9 mouse cellular contexts compared by ENCODE assay signal in the genomic region with DNA sequence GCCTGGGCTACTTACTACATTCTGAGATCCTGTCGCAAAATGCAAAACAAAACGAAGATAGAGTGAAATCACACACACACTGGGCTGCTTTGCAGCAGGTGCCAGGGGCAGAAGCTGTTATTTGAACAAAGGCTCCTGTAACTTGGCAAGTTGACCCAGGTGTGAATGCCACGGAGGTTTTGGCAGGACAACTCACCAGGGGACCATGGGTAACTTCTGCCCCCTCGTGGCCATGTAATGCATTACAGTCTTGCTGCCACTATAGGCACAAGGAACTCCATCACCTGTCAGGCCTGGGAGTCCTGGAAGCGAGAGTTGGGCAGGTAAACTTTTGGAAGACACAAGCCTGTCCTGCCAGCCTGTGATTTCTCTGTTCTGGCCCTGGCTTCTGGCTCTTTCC. TPM values are rescaled to one million over a fixed set of nuclear protein-coding genes. Genes with fewer than 3 reads are reported as not detected.
A peak's percentile ranks its signal among the peaks of the same experiment; 100 is the strongest.
DNase-seq lines count a peak whose midpoint lies in the region; ATAC-seq and TF ChIP-seq lines count a peak whose summit lies in the region.
"Had no signal": no experiment of that assay in that cellular context is flagged by ENCODE, and none has a peak within 500 bp of the region (broad histone marks: within the 10 kb centered on the region; RNA-seq: fewer than 3 reads in every experiment).

No protein-coding gene starts in this region.

- H3K9me3 ChIP-seq in E14TG2a.4 (ENCODE audit: low read length) = no peaks in the 10 kb centered on the region
- H3K9me3 ChIP-seq in lung, postnatal 0 days (ENCODE audit: low read length) = no peaks in the 10 kb centered on the region

- 29% methylated on average over 5 of the region's 5 CpGs for WGBS in lung, postnatal 0 days

- no peak for ATAC-seq in lung, postnatal 0 days

- H3K27me3 ChIP-seq in E14TG2a.4 (ENCODE audit: insufficient read depth, low read length) = peaks cover 31% of the 10 kb centered on the region
- H3K27me3 ChIP-seq in lung, postnatal 0 days (replicated peaks; ENCODE audit: insufficient read depth, low read length) = no peaks in the 10 kb centered on the region

- H3K9ac ChIP-seq in lung, postnatal 0 days (replicated peaks; ENCODE audit: low read depth) = no peak overlapping the region

- no peak overlapping the region for H3K4me2 ChIP-seq in lung, postnatal 0 days (replicated peaks; ENCODE audit: low read depth, low read length)

- H3K4me1 ChIP-seq in E14TG2a.4 (replicated peaks; ENCODE audit: low read depth, low read length) = peaks cover 86% of the 10 kb centered on the region
- H3K4me1 ChIP-seq in lung, postnatal 0 days (ENCODE audit: insufficient read depth, low read depth, low read length) = peaks cover 34% of the 10 kb centered on the region

- no peak; the same call in 1 of the 2 replicates for TF ChIP-seq EP300 in lung, postnatal 0 days (IDR thresholded peaks at IDR 0.05)

- TF ChIP-seq CTCF in E14TG2a.4 (conservative IDR thresholded peaks at IDR 0.05; ENCODE audit: low read length) = peak; percentile 91
- TF ChIP-seq CTCF in lung, postnatal 0 days (IDR thresholded peaks at IDR 0.05) = peak; percentile 95

- no peaks in the 10 kb centered on the region for H3K36me3 ChIP-seq in E14TG2a.4 (ENCODE audit: insufficient read depth, low read length)
- peaks cover 24% of the 10 kb centered on the region; the same call in 1 of the 2 replicates for H3K36me3 ChIP-seq in lung, postnatal 0 days (ENCODE audit: insufficient read depth, low read length)

- DNase-seq in 416B (ENCODE audit: low read depth) = peak; percentile 69
- DNase-seq in c-Kit-positive CD71-positive TER-119-negative erythroid progenitor cells, embryonic 14.5 days (ENCODE audit: low read depth) = peak; percentile 60
- DNase-seq in gastrocnemius, postnatal 10 days = peak; percentile 91
- peak; percentile 43 to 85 for DNase-seq in layer of hippocampus, adult 18-20 months (ENCODE audit: low spot score in 2 of 2)
- peak; percentile 87 for DNase-seq in lung, postnatal 0 days (ENCODE audit: low spot score)
- peak; percentile 50 to 60 for DNase-seq in right cerebral cortex, postnatal 36 days (ENCODE audit: low spot score in 2 of 2)
- DNase-seq in urinary bladder, postnatal 14 days (ENCODE audit: low spot score) = peak; percentile 89

- H3K27ac ChIP-seq in lung, postnatal 0 days (ENCODE audit: low read length) = no peak overlapping the region

- H3K4me3 ChIP-seq in E14TG2a.4 (replicated peaks; ENCODE audit: low read length) = no peak overlapping the region
- no peak overlapping the region for H3K4me3 ChIP-seq in lung, postnatal 0 days (ENCODE audit: low read depth, low read length)

RNA-seq across cellular contexts. Expression of a gene that starts 6.0 kb away (rescaled TPM):
- 10 to 100 TPM; 26.3 to 35.0 TPM for total RNA-seq in gastrocnemius, postnatal 10 days (2021)
- 10 to 100 TPM; 11.9 to 15.8 TPM for total RNA-seq in layer of hippocampus, adult 18-20 months (2021)
- polyA plus RNA-seq in lung, postnatal 0 days (2015; fragmentation: Nextera tagmentation; extraction: Ambion mirVana) = 107 and 109 TPM in 2 replicates

RNA-seq across cellular contexts. Expression of a gene that starts 6.9 kb away (rescaled TPM):
- total RNA-seq in gastrocnemius, postnatal 10 days (2021) = not detected
- total RNA-seq in layer of hippocampus, adult 18-20 months (2021) = not detected
- 1.6 and 2.4 TPM in 2 replicates for polyA plus RNA-seq in lung, postnatal 0 days (2015; fragmentation: Nextera tagmentation; extraction: Ambion mirVana)

RNA-seq across cellular contexts. Expression of a gene that starts 28.5 kb away (rescaled TPM):
- total RNA-seq in gastrocnemius, postnatal 10 days (2021) = 10 to 100 TPM; 31.1 to 33.8 TPM
- 10 to 100 TPM; 59.0 to 61.7 TPM for total RNA-seq in layer of hippocampus, adult 18-20 months (2021)
- 49.7 and 51.5 TPM in 2 replicates for polyA plus RNA-seq in lung, postnatal 0 days (2015; fragmentation: Nextera tagmentation; extraction: Ambion mirVana)

RNA-seq across cellular contexts. Expression of a gene that starts 45.6 kb away (rescaled TPM):
- 10 to 100 TPM in 1 of 2 experiments, 1 to 10 TPM in 1; 9.3 to 11.3 TPM for total RNA-seq in gastrocnemius, postnatal 10 days (2021)
- total RNA-seq in layer of hippocampus, adult 18-20 months (2021) = 1 to 10 TPM; 5.9 to 6.7 TPM
- polyA plus RNA-seq in lung, postnatal 0 days (2015; fragmentation: Nextera tagmentation; extraction: Ambion mirVana) = 7.5 and 8.3 TPM in 2 replicates

RNA-seq across cellular contexts. Expression of a gene that starts 51.0 kb away (rescaled TPM):
- total RNA-seq in gastrocnemius, postnatal 10 days (2021) = not detected
- under 1 TPM in 1 of 2 experiments, not detected in 1; 0.52 TPM for total RNA-seq in layer of hippocampus, adult 18-20 months (2021)
- polyA plus RNA-seq in lung, postnatal 0 days (2015; fragmentation: Nextera tagmentation; extraction: Ambion mirVana) = 0.10 and 0.42 TPM in 2 replicates
- polyA plus RNA-seq: gonadal fat pad, adult 2 months had no signal
